Mouse (Mus musculus) liver, adult 2 months (tissue): ENCODE results near the gene Unkl. TPM values are rescaled to one million over a fixed set of nuclear protein-coding genes. Genes with fewer than 3 reads are reported as not detected.
A peak's percentile ranks its signal among the peaks of the same experiment; 100 is the strongest.

Source experiments
- DNase-seq: peaks from one replicate; pipeline ENCODE4 v3.0.0-alpha.2; 2011; ENCODE audit warnings: low read depth, low spot score; ENCODE audit errors: extremely low read depth
- H3K27ac ChIP-seq: fragments of 200-500 bp; replicated peaks from 2 replicates; pipeline ENCODE4 v1.5.1; 2012; ENCODE audit warnings: low read depth, mild to moderate bottlenecking, control low read depth, inconsistent platforms, low read length; ENCODE audit not compliant: insufficient read depth
- H3K27me3 ChIP-seq: fragments of 200-500 bp; 2 replicates; pipeline ENCODE4 v1.6.1; 2012; ENCODE audit warnings: mild to moderate bottlenecking, moderate library complexity, low read length, inconsistent platforms; ENCODE audit not compliant: control insufficient read depth, insufficient read depth
- H3K36me3 ChIP-seq: fragments of 200-500 bp; 2 replicates; pipeline ENCODE4 v1.6.1; 2012; ENCODE audit warnings: low read length, inconsistent platforms; ENCODE audit not compliant: control insufficient read depth, insufficient read depth
- H3K4me1 ChIP-seq: fragments of 200-500 bp; 2 replicates; pipeline ENCODE4 v1.6.1; 2011; ENCODE audit warnings: low read length; ENCODE audit not compliant: control insufficient read depth, insufficient read depth
- H3K4me3 ChIP-seq: fragments of 200-500 bp; 2 replicates; pipeline ENCODE4 v1.5.1; 2011; ENCODE audit warnings: low read depth, mild to moderate bottlenecking, control low read depth, low read length, moderate library complexity; ENCODE audit not compliant: insufficient read depth
- H3K79me2 ChIP-seq: fragments of 200-500 bp; 2 replicates; pipeline ENCODE4 v1.6.1; 2012; ENCODE audit warnings: inconsistent platforms, mild to moderate bottlenecking, low read length, moderate library complexity; ENCODE audit not compliant: control insufficient read depth, insufficient read depth
- H3K9ac ChIP-seq: fragments of 200-500 bp; 2 replicates; pipeline ENCODE4 v1.6.1; 2012; ENCODE audit warnings: low read depth, mild to moderate bottlenecking, control low read depth, inconsistent platforms, low read length
- CTCF ChIP-seq: fragments of 200-500 bp; IDR thresholded peaks from 2 replicates; pipeline ENCODE4 v1.5.1; 2011; ENCODE audit warnings: low read depth, low read length, control low read depth
- POLR2A ChIP-seq: fragments of 200-500 bp; IDR thresholded peaks from 2 replicates; pipeline ENCODE4 v1.6.1; 2011; ENCODE audit warnings: low read length, control low read depth; ENCODE audit not compliant: insufficient read depth; ENCODE audit errors: extremely low read depth
- WGBS: fragments of 180-500 bp; shearing (Covaris S2); methylation state at CpG from one replicate; pipeline ENCODE4 v1.1.7; 2018; 5-methylcytosine and 5-hydroxymethylcytosine counted together
- polyA plus RNA-seq: library from polyadenylated mRNA; depleted of rRNA; stranded (reverse); fragments of >200 nt; gene quantifications from 2 replicates; pipeline ENCODE4 v1.2.3, GENCODE M21; 2012; rRNA removed
- total RNA-seq: library from RNA; depleted of rRNA; stranded (reverse); fragments of >200 nt; gene quantifications from 2 replicates; pipeline ENCODE4 v1.2.3, GENCODE M21; 2014; rRNA removed

Gene Unkl
- total and polyA plus RNA-seq, 2 experiments, result 9.4 to 28.0 TPM

- H3K36me3 ChIP-seq, result no peaks in the 10 kb centered on the region
- peak overlapping the region; percentile 69 for H3K27ac ChIP-seq
- H3K9ac ChIP-seq, result no peak overlapping the region
- peaks cover 21% of the 10 kb centered on the region for H3K79me2 ChIP-seq
- H3K4me1 ChIP-seq, result peaks cover 28% of the 10 kb centered on the region
- no peak for DNase-seq
- TF ChIP-seq CTCF (no peak), POLR2A (no peak)
- H3K4me3 ChIP-seq, result no peak overlapping the region
- H3K27me3 ChIP-seq, result no peaks in the 10 kb centered on the region
- WGBS, result 100% methylated on average over 3 of the region's 3 CpGs
Observed at GRCm38 (mm10) chr17:25275833-25276232, 87.6 kb downstream of the Unkl start.

- H3K4me3 ChIP-seq, result peak overlapping the region; percentile 26; the same call in 1 of the 2 replicates
- H3K27ac ChIP-seq, result peak overlapping the region; percentile 93
- H3K36me3 ChIP-seq, result no peaks in the 10 kb centered on the region
- H3K27me3 ChIP-seq, result no peaks in the 10 kb centered on the region
- H3K9ac ChIP-seq, result peak overlapping the region; percentile 62
- no peaks in the 10 kb centered on the region for H3K79me2 ChIP-seq
- 0 out of 2 replicates have a peak, but pooled peaks have one; percentile 29 for TF ChIP-seq POLR2A
- TF ChIP-seq CTCF, result no peak
- peak; percentile 99 for DNase-seq
- WGBS, result 7% methylated on average over 11 of the region's 11 CpGs
- H3K4me1 ChIP-seq, result peaks cover 4% of the 10 kb centered on the region; the same call in 1 of the 2 replicates
Observed at GRCm38 (mm10) chr17:25282133-25282532, 93.9 kb downstream of the Unkl start.

Other genes with a start within 250 kb of the Unkl start
- 29.0 and 34.3 TPM in 2 replicates for gene Jpt2, start 227.7 kb upstream of the Unkl start, total RNA-seq
- 12.1 and 12.2 TPM in 2 replicates for gene Jpt2, start 227.7 kb upstream of the Unkl start, polyA plus RNA-seq
- 2.7 and 2.9 TPM in 2 replicates for gene Cramp1l, start 172.6 kb upstream of the Unkl start, total RNA-seq
- gene Cramp1l, start 172.6 kb upstream of the Unkl start, polyA plus RNA-seq, result 4.2 and 6.5 TPM in 2 replicates
- gene Ift140, start 172.3 kb upstream of the Unkl start, total RNA-seq, result 4.6 and 5.4 TPM in 2 replicates
- 3.4 and 3.6 TPM in 2 replicates for gene Ift140, start 172.3 kb upstream of the Unkl start, polyA plus RNA-seq
- gene Tmem204, start 104.8 kb upstream of the Unkl start, total RNA-seq, result 22.3 and 23.9 TPM in 2 replicates
- 15.7 and 19.1 TPM in 2 replicates for gene Tmem204, start 104.8 kb upstream of the Unkl start, polyA plus RNA-seq
- gene Telo2, start 72.4 kb upstream of the Unkl start, total RNA-seq, result 3.2 and 5.4 TPM in 2 replicates
- 5.7 and 7.3 TPM in 2 replicates for gene Telo2, start 72.4 kb upstream of the Unkl start, polyA plus RNA-seq
- not detected in 2 replicates for gene Ptx4, start 67.6 kb upstream of the Unkl start, total RNA-seq
- not detected in 2 replicates for gene Ptx4, start 67.6 kb upstream of the Unkl start, polyA plus RNA-seq
- gene Clcn7, start 55.0 kb upstream of the Unkl start, total RNA-seq, result 16.7 and 17.9 TPM in 2 replicates
- gene Clcn7, start 55.0 kb upstream of the Unkl start, polyA plus RNA-seq, result 25.2 and 30.5 TPM in 2 replicates
- gene Ccdc154, start 25.9 kb upstream of the Unkl start, total RNA-seq, result 0.13 TPM in 1 of 2 replicates, not detected in the other
- gene Ccdc154, start 25.9 kb upstream of the Unkl start, polyA plus RNA-seq, result 0.07 TPM in 1 of 2 replicates, not detected in the other
- not detected in 2 replicates for gene Gm38655, start 12.9 kb upstream of the Unkl start, total RNA-seq
- not detected in 2 replicates for gene Gm38655, start 12.9 kb upstream of the Unkl start, polyA plus RNA-seq
- 11.2 and 12.1 TPM in 2 replicates for gene BC003965, start 3.8 kb upstream of the Unkl start, total RNA-seq
- 14.7 and 15.4 TPM in 2 replicates for gene BC003965, start 3.8 kb upstream of the Unkl start, polyA plus RNA-seq
- 32.1 and 33.0 TPM in 2 replicates for gene Gnptg, start 51.7 kb downstream of the Unkl start, total RNA-seq
- 37.4 and 41.4 TPM in 2 replicates for gene Gnptg, start 51.7 kb downstream of the Unkl start, polyA plus RNA-seq
- 14.0 and 16.7 TPM in 2 replicates for gene Tsr3, start 51.8 kb downstream of the Unkl start, total RNA-seq
- gene Tsr3, start 51.8 kb downstream of the Unkl start, polyA plus RNA-seq, result 18.8 and 19.3 TPM in 2 replicates
- 0.13 and 0.18 TPM in 2 replicates for gene Baiap3, start 68.0 kb downstream of the Unkl start, total RNA-seq
- gene Baiap3, start 68.0 kb downstream of the Unkl start, polyA plus RNA-seq, result 0.43 and 1.2 TPM in 2 replicates
- 92.9 and 103 TPM in 2 replicates for gene Ube2i, start 86.2 kb downstream of the Unkl start, total RNA-seq
- gene Ube2i, start 86.2 kb downstream of the Unkl start, polyA plus RNA-seq, result 62.4 and 80.0 TPM in 2 replicates
- gene Prss34, start 110.0 kb downstream of the Unkl start, total RNA-seq, result not detected in 2 replicates
- gene Prss34, start 110.0 kb downstream of the Unkl start, polyA plus RNA-seq, result not detected in 2 replicates
- gene Prss28, start 120.2 kb downstream of the Unkl start, total RNA-seq, result not detected in 2 replicates
- not detected in 2 replicates for gene Prss28, start 120.2 kb downstream of the Unkl start, polyA plus RNA-seq
- gene Prss29, start 130.3 kb downstream of the Unkl start, total RNA-seq, result not detected in 2 replicates
- not detected in 2 replicates for gene Prss29, start 130.3 kb downstream of the Unkl start, polyA plus RNA-seq
- gene Tpsab1, start 157.2 kb downstream of the Unkl start, total RNA-seq, result not detected in 2 replicates
- not detected in 2 replicates for gene Tpsab1, start 157.2 kb downstream of the Unkl start, polyA plus RNA-seq
- gene Tpsb2, start 177.9 kb downstream of the Unkl start, total RNA-seq, result not detected in 2 replicates
- not detected in 2 replicates for gene Tpsb2, start 177.9 kb downstream of the Unkl start, polyA plus RNA-seq
- not detected in 2 replicates for gene Tpsg1, start 180.9 kb downstream of the Unkl start, total RNA-seq
- 0.12 TPM in 1 of 2 replicates, not detected in the other for gene Tpsg1, start 180.9 kb downstream of the Unkl start, polyA plus RNA-seq
- 0.27 TPM in 1 of 2 replicates, not detected in the other for gene Cacna1h, start 245.4 kb downstream of the Unkl start, total RNA-seq
- 0.02 and 0.05 TPM in 2 replicates for gene Cacna1h, start 245.4 kb downstream of the Unkl start, polyA plus RNA-seq